Mouse (Mus musculus) embryonic fibroblast, embryonic 13.5 days (primary cell): ENCODE results near the gene Rps8.

Experiments used
- CTCF ChIP-seq: IDR thresholded peaks from 2 replicates; pipeline ENCODE4 v1.5.1; 2011; ENCODE audit warnings: mild to moderate bottlenecking, control low read depth, low read length, moderate library complexity, borderline replicate concordance; ENCODE audit not compliant: insufficient read depth
- POLR2A ChIP-seq: IDR thresholded peaks from 2 replicates; pipeline ENCODE4 v1.6.1; 2011; ENCODE audit warnings: low read depth, mild to moderate bottlenecking, control low read depth, low read length, moderate library complexity

- no peak for TF ChIP-seq POLR2A
- TF ChIP-seq CTCF, result no peak
Observed at GRCm38 (mm10) chr4:117119636-117120035, 36.4 kb downstream of the Rps8 start.
